Mouse (Mus musculus): ENCODE results near the gene Haus6.
"Not testable (repeated sequence)": the region's sequence is repeated elsewhere in the genome, so short reads cannot be mapped to it uniquely, and the experiment has no call there.

Gene Haus6

GRCm38 (mm10) chr4:86611524-86612288 is at the start of gene Haus6:
Gene Haus6 (minus strand): TSS chr4:86612055.
- peak; percentile 96 for DNase-seq

- DNase-seq: no peak
Measured at GRCm38 (mm10) chr4:86657176-86657575, 45.3 kb upstream of the Haus6 start.

GRCm38 (mm10) chr4:86656410-86656809 is 44.6 kb upstream of the Haus6 start:
- not testable (repeated sequence) for DNase-seq

GRCm38 (mm10) chr4:86651686-86652384 is 40.0 kb upstream of the Haus6 start:
- DNase-seq: no peak

- DNase-seq: not testable (repeated sequence)
Measured at GRCm38 (mm10) chr4:86648394-86648793, 36.5 kb upstream of the Haus6 start.

GRCm38 (mm10) chr4:86637561-86637960 is 25.7 kb upstream of the Haus6 start:
- DNase-seq: not testable (repeated sequence)

- not testable (repeated sequence) for DNase-seq
Measured at GRCm38 (mm10) chr4:86634873-86635272, 23.0 kb upstream of the Haus6 start.

- not testable (repeated sequence) for DNase-seq
Measured at GRCm38 (mm10) chr4:86634312-86634711, 22.5 kb upstream of the Haus6 start.

GRCm38 (mm10) chr4:86632556-86632955 is 20.7 kb upstream of the Haus6 start:
- DNase-seq: not testable (repeated sequence)

- DNase-seq: no peak
Measured at GRCm38 (mm10) chr4:86631831-86632230, 20.0 kb upstream of the Haus6 start.

- not testable (repeated sequence) for DNase-seq
Measured at GRCm38 (mm10) chr4:86626496-86626895, 14.6 kb upstream of the Haus6 start.

- DNase-seq: no peak
Measured at GRCm38 (mm10) chr4:86625463-86625862, 13.6 kb upstream of the Haus6 start.

- not testable (repeated sequence) for DNase-seq
Measured at GRCm38 (mm10) chr4:86622532-86622931, 10.7 kb upstream of the Haus6 start.

- no peak for DNase-seq
Measured at GRCm38 (mm10) chr4:86622116-86622515, 10.3 kb upstream of the Haus6 start.

GRCm38 (mm10) chr4:86620506-86620905 is 8.7 kb upstream of the Haus6 start:
- DNase-seq: peak; percentile 21

- DNase-seq: no peak
Measured at GRCm38 (mm10) chr4:86612289-86612620, 400 bp upstream of the Haus6 start.

GRCm38 (mm10) chr4:86591304-86591703 is 20.6 kb downstream of the Haus6 start:
- DNase-seq: no peak

GRCm38 (mm10) chr4:86588236-86588635 is 23.6 kb downstream of the Haus6 start:
- no peak for DNase-seq

- no peak for DNase-seq
Measured at GRCm38 (mm10) chr4:86580591-86580990, 31.3 kb downstream of the Haus6 start.

GRCm38 (mm10) chr4:86580056-86580455 is 31.8 kb downstream of the Haus6 start:
- DNase-seq: no peak

- no peak for DNase-seq
Measured at GRCm38 (mm10) chr4:86576630-86577225, 35.1 kb downstream of the Haus6 start.

- peak; percentile 48 for DNase-seq
Measured at GRCm38 (mm10) chr4:86576120-86576541, 35.7 kb downstream of the Haus6 start.

GRCm38 (mm10) chr4:86575283-86575983 is 36.4 kb downstream of the Haus6 start, which contains the start of gene Rraga:
Gene Rraga (plus strand): TSS chr4:86575668.
- DNase-seq: peak; percentile 95
